Mouse (Mus musculus) myocyte (in vitro differentiated cells): ENCODE data around the gene Klhl21.

Source experiments
- E2F4 ChIP-seq: IDR thresholded peaks from one replicate; pipeline ENCODE4 v1.6.1; 2011; ENCODE audit warnings: mild to moderate bottlenecking, control low read depth, moderate library complexity; ENCODE audit not compliant: insufficient read depth
- MAX ChIP-seq: IDR thresholded peaks from one replicate; pipeline ENCODE4 v1.6.1; 2011; ENCODE audit warnings: low read depth, mild to moderate bottlenecking, control low read depth
- MYOG ChIP-seq, 3 experiments: IDR thresholded peaks; one replicate each; pipeline ENCODE4 v1.6.1; 2011; ENCODE audit warnings: control low read depth in 2 of 3, low read depth in 2 of 3, mild to moderate bottlenecking in 2 of 3; ENCODE audit not compliant: insufficient read length in 2 of 3, control insufficient read depth in 1 of 3, insufficient read depth in 1 of 3
- POLR2A ChIP-seq: IDR thresholded peaks from one replicate; pipeline ENCODE4 v1.6.1; 2011; ENCODE audit warnings: low read depth, mild to moderate bottlenecking, control low read depth, moderate library complexity; ENCODE audit not compliant: insufficient read length
- POLR2AphosphoS2 ChIP-seq: IDR thresholded peaks from one replicate; pipeline ENCODE4 v1.6.1; 2011; ENCODE audit warnings: low read depth, control low read depth; ENCODE audit not compliant: insufficient read length
- USF1 ChIP-seq: IDR thresholded peaks from one replicate; pipeline ENCODE4 v1.6.1; 2011; ENCODE audit warnings: low read depth, mild to moderate bottlenecking, control low read depth, moderate library complexity

DNA sequence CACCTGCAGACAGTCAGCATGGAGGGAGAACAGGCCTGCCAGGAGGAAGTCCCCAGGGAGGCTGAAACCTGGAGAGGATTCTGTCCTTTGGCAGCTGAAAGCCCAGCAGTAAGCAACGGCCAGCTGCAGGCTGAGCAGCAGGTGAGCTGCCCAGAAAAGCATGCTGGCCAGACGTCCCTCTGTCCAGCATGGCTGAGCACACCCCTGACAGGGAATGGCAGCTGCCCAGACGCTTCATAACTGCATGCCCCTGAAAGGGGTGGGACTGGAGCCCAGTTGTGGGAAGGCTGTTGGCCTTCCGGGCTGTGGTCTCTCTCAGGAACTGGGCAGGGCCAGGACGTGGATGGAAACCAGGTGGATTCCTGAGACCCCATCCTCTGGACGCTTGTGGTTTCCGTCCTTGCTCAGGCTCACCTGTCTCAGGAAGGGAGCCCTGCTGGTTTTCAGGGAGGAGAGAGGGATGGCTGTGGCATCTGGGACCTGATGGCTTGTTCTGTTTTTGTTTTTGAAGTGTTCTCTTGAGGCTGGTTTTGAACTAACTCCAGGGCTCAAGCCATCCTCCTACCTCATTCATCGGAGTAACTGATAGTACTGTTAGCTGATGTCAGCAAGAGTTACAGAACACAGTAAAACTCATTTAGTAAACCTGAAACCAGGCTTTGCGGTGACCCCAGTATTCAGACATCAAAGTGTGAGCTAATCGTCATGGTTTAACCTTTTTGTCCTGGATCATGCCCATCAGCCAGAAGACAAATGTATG lies 29.8 kb downstream of the Klhl21 start, which contains the start of gene Tas1r1:
- TF ChIP-seq POLR2A (no peak), USF1 (no peak), E2F4 (no peak), MYOG (IDR thresholded peaks at IDR 0.05; ENCODE audit: control insufficient read depth in 1 of 3, insufficient read depth in 1 of 3, insufficient read length in 2 of 3, low read depth in 2 of 3) (peak; percentile 92 to 99 (median 99)), MAX (no peak), POLR2AphosphoS2 (no peak)
